Mouse (Mus musculus) liver, embryonic 14.5 days (tissue): ENCODE measurements around the gene Zfp189.

ENCODE experiments used
- CTCF ChIP-seq: IDR thresholded peaks from 2 replicates; pipeline ENCODE4 v1.5.1; 2016; ENCODE audit warnings: antibody characterized with exemption, low read depth, control low read depth
- EP300 ChIP-seq: IDR thresholded peaks from 2 replicates; pipeline ENCODE4 v1.6.1; 2016; ENCODE audit warnings: antibody characterized with exemption, low read depth

DNA sequence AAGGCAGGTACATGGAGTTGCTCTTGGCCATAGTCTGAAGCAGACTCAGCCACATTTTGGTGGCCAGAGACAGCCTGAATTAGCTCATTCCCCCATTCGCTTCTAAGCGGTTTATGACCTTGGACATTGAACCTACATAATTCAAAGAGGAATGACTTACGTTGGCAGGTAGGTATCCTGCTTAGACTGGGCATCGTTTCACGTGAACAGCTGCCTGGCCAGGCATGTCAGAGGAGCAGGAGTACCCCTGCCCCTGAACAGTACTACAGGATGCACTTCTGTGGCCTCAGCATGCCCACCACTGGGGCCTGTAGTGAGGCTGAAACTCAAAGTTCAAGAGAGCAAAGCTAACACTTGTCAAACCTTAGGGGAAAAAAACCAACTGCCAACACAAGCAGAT is 32.4 kb downstream of the Zfp189 start:
- TF ChIP-seq EP300 (no peak), CTCF (no peak)
